8 mouse cellular contexts compared by ENCODE assay signal in the genomic region with DNA sequence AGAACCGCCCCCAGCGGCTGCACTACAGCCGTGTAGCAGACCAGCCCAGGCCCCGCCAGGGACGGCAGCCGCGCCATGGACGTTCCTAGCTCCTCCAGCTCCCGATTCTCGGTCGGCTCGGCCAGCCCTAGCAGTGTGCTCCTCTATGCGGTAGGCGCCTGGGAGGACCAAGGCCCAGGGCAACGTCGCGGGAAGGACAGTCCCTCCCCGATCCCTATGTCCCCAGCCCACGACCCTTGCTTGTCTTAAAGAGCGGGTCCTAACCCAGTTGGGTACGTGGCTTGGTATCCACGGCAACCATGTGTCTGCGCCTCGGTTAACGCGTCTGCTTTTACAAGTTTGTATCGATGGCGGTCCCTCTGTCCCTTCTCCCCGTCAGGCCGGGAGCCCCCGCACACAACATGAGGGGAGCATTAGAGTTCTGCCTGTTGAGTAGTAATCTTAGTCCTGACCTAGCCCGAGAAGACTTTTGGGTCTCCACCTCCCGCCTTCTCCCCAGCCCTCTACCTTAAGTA. TPM values are rescaled to one million over a fixed set of nuclear protein-coding genes. Genes with fewer than 3 reads are reported as not detected.
DNase-seq lines count a peak whose midpoint lies in the region; ATAC-seq and TF ChIP-seq lines count a peak whose summit lies in the region.

No protein-coding gene starts in this region.

- peak; percentile 82; the same call in 1 of the 2 replicates for ATAC-seq in kidney, postnatal 0 days (replicated peaks; ENCODE audit: low FRiP score, low read depth)
- ATAC-seq in hindbrain, postnatal 0 days, result peak; percentile 89; the same call in 1 of the 2 replicates
- peak; percentile 89 for ATAC-seq in midbrain, embryonic 16.5 days

- no peak; the same call in 1 of the 2 replicates for TF ChIP-seq CTCF in kidney, postnatal 0 days (IDR thresholded peaks at IDR 0.05; ENCODE audit: low read depth)
- TF ChIP-seq CTCF in hindbrain, postnatal 0 days (IDR thresholded peaks at IDR 0.05; ENCODE audit: low read depth), result peak; percentile 22; the same call in 1 of the 2 replicates

- H3K36me3 ChIP-seq in kidney, postnatal 0 days (ENCODE audit: insufficient read depth, low read length), result peaks cover 18% of the 10 kb centered on the region; the same call in 1 of the 2 replicates
- H3K36me3 ChIP-seq in hindbrain, postnatal 0 days (ENCODE audit: insufficient read depth, low read length), result peaks cover 18% of the 10 kb centered on the region
- H3K36me3 ChIP-seq in midbrain, embryonic 16.5 days (ENCODE audit: control insufficient read depth, insufficient read depth, low read length), result peaks cover 3% of the 10 kb centered on the region

- under 1% methylated on average over 33 of the region's 33 CpGs for WGBS in kidney, postnatal 0 days
- 0% methylated on average over 33 of the region's 33 CpGs for WGBS in hindbrain, postnatal 0 days
- under 1% methylated on average over 31 of the region's 33 CpGs for WGBS in midbrain, embryonic 16.5 days

- peak overlapping the region; percentile 87 for H3K4me2 ChIP-seq in kidney, postnatal 0 days (ENCODE audit: low read length)
- peak overlapping the region; percentile 89 for H3K4me2 ChIP-seq in hindbrain, postnatal 0 days (ENCODE audit: low read depth, low read length)
- peak overlapping the region; percentile 68 for H3K4me2 ChIP-seq in midbrain, embryonic 16.5 days (ENCODE audit: low read length)

- DNase-seq in kidney, postnatal 0 days (ENCODE audit: low spot score), result no peak
- no peak for DNase-seq in kidney, adult 18-20 months
- peak; percentile 53 for DNase-seq in c-Kit-positive CD71-positive TER-119-positive erythroid progenitor cells, embryonic 14.5 days (ENCODE audit: low spot score)
- no peak for DNase-seq in hindbrain, postnatal 0 days (ENCODE audit: low spot score)
- no peak for DNase-seq in thymus, postnatal 4 days
- DNase-seq in left cerebral cortex, postnatal 25 days (ENCODE audit: low spot score in 2 of 2), result no peak
- DNase-seq in adrenal gland, postnatal 36 days, result no peak

- H3K9me3 ChIP-seq in kidney, postnatal 0 days (replicated peaks; ENCODE audit: low read length), result no peaks in the 10 kb centered on the region
- no peaks in the 10 kb centered on the region for H3K9me3 ChIP-seq in hindbrain, postnatal 0 days (ENCODE audit: low read length)
- H3K9me3 ChIP-seq in midbrain, embryonic 16.5 days (replicated peaks; ENCODE audit: control insufficient read depth, low read length, poor library complexity, severe bottlenecking), result no peaks in the 10 kb centered on the region

- peak overlapping the region; percentile 96 for H3K27ac ChIP-seq in kidney, postnatal 0 days
- peak overlapping the region; percentile 93 for H3K27ac ChIP-seq in hindbrain, postnatal 0 days
- H3K27ac ChIP-seq in midbrain, embryonic 16.5 days (ENCODE audit: low read length), result peak overlapping the region; percentile 91

- H3K9ac ChIP-seq in kidney, postnatal 0 days (ENCODE audit: low read depth, low read length), result peak overlapping the region; percentile 98
- peak overlapping the region; percentile 78 for H3K9ac ChIP-seq in hindbrain, postnatal 0 days (replicated peaks; ENCODE audit: low read length)
- peak overlapping the region; percentile 96 for H3K9ac ChIP-seq in midbrain, embryonic 16.5 days (ENCODE audit: low read depth, low read length)

- intact Hi-C loops in left cerebral cortex, postnatal 25 days (cut with DNase I), result no loop called here

- peak overlapping the region; percentile 93 for H3K4me3 ChIP-seq in kidney, postnatal 0 days (replicated peaks; ENCODE audit: low read depth, low read length)
- peak overlapping the region; percentile 73 for H3K4me3 ChIP-seq in hindbrain, postnatal 0 days (ENCODE audit: low read length)
- H3K4me3 ChIP-seq in midbrain, embryonic 16.5 days (ENCODE audit: low read depth, low read length), result peak overlapping the region; percentile 86

- H3K27me3 ChIP-seq in kidney, postnatal 0 days (ENCODE audit: insufficient read depth, low read length), result no peaks in the 10 kb centered on the region
- H3K27me3 ChIP-seq in hindbrain, postnatal 0 days (ENCODE audit: insufficient read depth, low read length), result no peaks in the 10 kb centered on the region
- no peaks in the 10 kb centered on the region for H3K27me3 ChIP-seq in midbrain, embryonic 16.5 days (ENCODE audit: control insufficient read depth, insufficient read depth, low read depth, low read length)

- H3K4me1 ChIP-seq in kidney, postnatal 0 days (replicated peaks; ENCODE audit: insufficient read depth, low read length), result peaks cover 11% of the 10 kb centered on the region; the same call in 1 of the 2 replicates
- H3K4me1 ChIP-seq in hindbrain, postnatal 0 days (ENCODE audit: insufficient read depth, low read length), result peaks cover 6% of the 10 kb centered on the region
- H3K4me1 ChIP-seq in midbrain, embryonic 16.5 days (ENCODE audit: control insufficient read depth, insufficient read depth, low read length), result peaks cover 11% of the 10 kb centered on the region

RNA-seq across cellular contexts. Expression of a gene that starts 0.3 kb away (rescaled TPM):
- polyA plus RNA-seq in kidney, postnatal 0 days (2015; fragmentation: Nextera tagmentation; extraction: Ambion mirVana), result 33.3 and 36.6 TPM in 2 replicates
- total RNA-seq in hindbrain, postnatal 0 days (2014; rRNA removed), result 22.8 and 26.6 TPM in 2 replicates
- 21.4 and 21.8 TPM in 2 replicates for polyA plus RNA-seq in hindbrain, postnatal 0 days (2015; fragmentation: Nextera tagmentation; extraction: Ambion mirVana)
- polyA plus RNA-seq in midbrain, embryonic 16.5 days (2015; fragmentation: Nextera tagmentation; extraction: Ambion mirVana), result 25.5 and 27.3 TPM in 2 replicates
- total RNA-seq in left cerebral cortex, postnatal 25 days (2021), result 10 to 100 TPM; 20.3 to 21.6 TPM
- 10 to 100 TPM; 30.1 to 31.9 TPM for total RNA-seq in adrenal gland, postnatal 36 days (2021)

RNA-seq across cellular contexts. Expression of a gene that starts 0.4 kb away (rescaled TPM):
- 74.8 and 83.5 TPM in 2 replicates for polyA plus RNA-seq in kidney, postnatal 0 days (2015; fragmentation: Nextera tagmentation; extraction: Ambion mirVana)
- 40.0 and 47.2 TPM in 2 replicates for total RNA-seq in hindbrain, postnatal 0 days (2014; rRNA removed)
- polyA plus RNA-seq in hindbrain, postnatal 0 days (2015; fragmentation: Nextera tagmentation; extraction: Ambion mirVana), result 53.5 and 55.8 TPM in 2 replicates
- 70.7 and 74.1 TPM in 2 replicates for polyA plus RNA-seq in midbrain, embryonic 16.5 days (2015; fragmentation: Nextera tagmentation; extraction: Ambion mirVana)
- total RNA-seq in left cerebral cortex, postnatal 25 days (2021), result 10 to 100 TPM; 49.6 to 55.2 TPM
- 100 to 1,000 TPM in 1 of 2 experiments, 10 to 100 TPM in 1; 93.1 to 104 TPM for total RNA-seq in adrenal gland, postnatal 36 days (2021)

RNA-seq across cellular contexts. Expression of a gene that starts 34.3 kb away (rescaled TPM):
- 5.6 and 6.1 TPM in 2 replicates for polyA plus RNA-seq in kidney, postnatal 0 days (2015; fragmentation: Nextera tagmentation; extraction: Ambion mirVana)
- total RNA-seq in hindbrain, postnatal 0 days (2014; rRNA removed), result 28.3 and 36.8 TPM in 2 replicates
- 10.8 and 10.9 TPM in 2 replicates for polyA plus RNA-seq in hindbrain, postnatal 0 days (2015; fragmentation: Nextera tagmentation; extraction: Ambion mirVana)
- 14.1 and 15.3 TPM in 2 replicates for polyA plus RNA-seq in midbrain, embryonic 16.5 days (2015; fragmentation: Nextera tagmentation; extraction: Ambion mirVana)
- total RNA-seq in left cerebral cortex, postnatal 25 days (2021), result 10 to 100 TPM; 36.2 to 38.9 TPM
- total RNA-seq in adrenal gland, postnatal 36 days (2021), result 10 to 100 TPM; 23.0 to 24.0 TPM

RNA-seq across cellular contexts. Expression of a gene that starts 34.5 kb away (rescaled TPM):
- 7.9 and 8.3 TPM in 2 replicates for polyA plus RNA-seq in kidney, postnatal 0 days (2015; fragmentation: Nextera tagmentation; extraction: Ambion mirVana)
- 10.6 and 11.6 TPM in 2 replicates for total RNA-seq in hindbrain, postnatal 0 days (2014; rRNA removed)
- polyA plus RNA-seq in hindbrain, postnatal 0 days (2015; fragmentation: Nextera tagmentation; extraction: Ambion mirVana), result 5.8 and 6.0 TPM in 2 replicates
- polyA plus RNA-seq in midbrain, embryonic 16.5 days (2015; fragmentation: Nextera tagmentation; extraction: Ambion mirVana), result 9.0 and 9.4 TPM in 2 replicates
- total RNA-seq in left cerebral cortex, postnatal 25 days (2021), result 10 to 100 TPM; 12.7 to 12.9 TPM
- total RNA-seq in adrenal gland, postnatal 36 days (2021), result 10 to 100 TPM; 19.0 to 19.7 TPM
